Mouse (Mus musculus): ENCODE data around the gene Ankrd63. TPM values are rescaled to one million over a fixed set of nuclear protein-coding genes. Genes with fewer than 3 reads are reported as not detected.
A peak's percentile ranks its signal among the peaks of the same experiment; 100 is the strongest.

Gene Ankrd63
- total and polyA plus RNA-seq, 3 experiments, result 0.08 to 0.53 TPM; not detected in 1

- TF ChIP-seq MXI1 (IDR thresholded peaks at IDR 0.05; ENCODE audit: low read depth, low read length), result no peak
- no peak for TF ChIP-seq JUND (IDR thresholded peaks at IDR 0.05; ENCODE audit: low read depth, low read length)
- no peak for TF ChIP-seq CTCF (IDR thresholded peaks at IDR 0.05 in 2 of 3, conservative IDR thresholded peaks at IDR 0.05 in 1 of 3; ENCODE audit: control insufficient read depth in 1 of 3, insufficient read depth in 1 of 3, low read depth in 2 of 3, low read length in 3 of 3, poor library complexity in 1 of 3, severe bottlenecking in 1 of 3)
- peak; percentile 66 for TF ChIP-seq TCF12 (IDR thresholded peaks at IDR 0.05; ENCODE audit: low read depth, low read length)
- TF ChIP-seq SIN3A (IDR thresholded peaks at IDR 0.05; ENCODE audit: low read length), result no peak
- TF ChIP-seq ZMIZ1 (IDR thresholded peaks at IDR 0.05; ENCODE audit: low read depth, low read length), result no peak
Observed at GRCm38 (mm10) chr2:118661891-118662290, 41.9 kb downstream of the Ankrd63 start (continued).

GRCm38 (mm10) chr2:118659998-118660452 lies 43.7 kb downstream of the Ankrd63 start:
- peak overlapping the region; percentile 72 for H3K9ac ChIP-seq (ENCODE audit: control insufficient read depth, low read depth, low read length, poor library complexity, severe bottlenecking)
- no peaks in the 10 kb centered on the region for H3K9me3 ChIP-seq (replicated peaks; ENCODE audit: insufficient read depth, low read length)
- peak; percentile 93 for DNase-seq (ENCODE audit: low read depth, low spot score)
- peaks cover 15% of the 10 kb centered on the region for H3K79me2 ChIP-seq (ENCODE audit: control insufficient read depth, insufficient read depth, low read length, poor library complexity)
- H3K36me3 ChIP-seq (ENCODE audit: control insufficient read depth in 1 of 2, insufficient read depth in 2 of 2, low read length in 2 of 2), result peaks cover 0 to 36% of the 10 kb centered on the region in 2 experiments; a peak in 2 of 4 replicates
- H3K27me3 ChIP-seq (ENCODE audit: control insufficient read depth in 1 of 2, insufficient read depth in 2 of 2, low read length in 2 of 2), result no peaks in the 10 kb centered on the region
- H3K27ac ChIP-seq (ENCODE audit: control insufficient read depth, low read depth, low read length), result peak overlapping the region; percentile 99
- peaks cover 19 to 47% of the 10 kb centered on the region in 2 experiments for H3K4me1 ChIP-seq (ENCODE audit: control insufficient read depth in 1 of 2, insufficient read depth in 2 of 2, low read length in 2 of 2)
- peak overlapping the region; percentile 52 to 54 for H3K4me3 ChIP-seq (ENCODE audit: control insufficient read depth in 1 of 2, insufficient read depth in 1 of 2, low read depth in 2 of 2, low read length in 2 of 2)
- TF ChIP-seq UBTF (IDR thresholded peaks at IDR 0.05; ENCODE audit: borderline replicate concordance, insufficient read depth, low read depth, low read length) (no peak), TBP (IDR thresholded peaks at IDR 0.05; ENCODE audit: low read depth, low read length) (peak; percentile 62), POLR2AphosphoS2 (IDR thresholded peaks at IDR 0.05; ENCODE audit: low read length) (peak; percentile 71), RCOR1 (IDR thresholded peaks at IDR 0.05; ENCODE audit: low read depth, low read length) (no peak), USF2 (IDR thresholded peaks at IDR 0.05; ENCODE audit: borderline replicate concordance in 1 of 2, insufficient read depth in 1 of 2, low read depth in 1 of 2, low read length in 2 of 2) (peak; percentile 77 to 93), GABPA (IDR thresholded peaks at IDR 0.05; ENCODE audit: low read depth, low read length) (no peak), NELFE (IDR thresholded peaks at IDR 0.05; ENCODE audit: low read depth, low read length) (peak; percentile 67; the same call in 1 of the 2 replicates), USF1 (IDR thresholded peaks at IDR 0.05; ENCODE audit: low read depth, low read length) (peak; percentile 99), KAT2A (conservative IDR thresholded peaks at IDR 0.05; ENCODE audit: low read depth, low read length) (no peak), MXI1 (IDR thresholded peaks at IDR 0.05; ENCODE audit: low read depth, low read length) (no peak), ELF1 (IDR thresholded peaks at IDR 0.05; ENCODE audit: low read depth, low read length) (0 out of 2 replicates have a peak, but pooled peaks have one; percentile 36), BHLHE40 (IDR thresholded peaks at IDR 0.05; ENCODE audit: borderline replicate concordance, low read depth, low read length) (no peak; the same call in 1 of the 2 replicates), SIN3A (IDR thresholded peaks at IDR 0.05; ENCODE audit: low read length) (no peak; the same call in 1 of the 2 replicates), E2F4 (IDR thresholded peaks at IDR 0.05; ENCODE audit: borderline replicate concordance, low read depth, low read length) (no peak), MAFK (IDR thresholded peaks at IDR 0.05; ENCODE audit: borderline replicate concordance, low read depth, low read length) (no peak), MYB (IDR thresholded peaks at IDR 0.05; ENCODE audit: low read depth, low read length) (no peak; the same call in none of the 2 replicates), POLR2A (IDR thresholded peaks at IDR 0.05; ENCODE audit: control insufficient read depth in 1 of 2, insufficient read depth in 1 of 2, low read depth in 1 of 2, low read length in 2 of 2, poor library complexity in 1 of 2) (peak; percentile 43 to 86; a peak in 3 of 4 replicates), EP300 (IDR thresholded peaks at IDR 0.05; ENCODE audit: low read depth in 1 of 2, low read length in 2 of 2) (peak; percentile 65 to 67), ZNF384 (IDR thresholded peaks at IDR 0.05; ENCODE audit: low read depth, low read length) (no peak), GATA1 (IDR thresholded peaks at IDR 0.05; ENCODE audit: low read depth, low read length) (peak; percentile 58; the same call in 1 of the 2 replicates), HCFC1 (IDR thresholded peaks at IDR 0.05; ENCODE audit: low read depth, low read length) (0 out of 2 replicates have a peak, but pooled peaks have one; percentile 37), MAX (IDR thresholded peaks at IDR 0.05; ENCODE audit: low read length) (peak; percentile 85), CHD2 (IDR thresholded peaks at IDR 0.05; ENCODE audit: low read length) (no peak), CHD1 (IDR thresholded peaks at IDR 0.05; ENCODE audit: low read depth, low read length) (no peak), JUND (IDR thresholded peaks at IDR 0.05; ENCODE audit: low read depth, low read length) (no peak), ZMIZ1 (IDR thresholded peaks at IDR 0.05; ENCODE audit: low read depth, low read length) (peak; percentile 76), TCF12 (IDR thresholded peaks at IDR 0.05; ENCODE audit: low read depth, low read length) (peak; percentile 29; the same call in 1 of the 2 replicates), NRF1 (IDR thresholded peaks at IDR 0.05; ENCODE audit: insufficient read depth, low read depth, low read length, poor library complexity, severe bottlenecking) (no peak), TAL1 (IDR thresholded peaks at IDR 0.05; ENCODE audit: low read length) (no peak), MAZ (IDR thresholded peaks at IDR 0.05; ENCODE audit: low read depth, low read length) (no peak), RAD21 (IDR thresholded peaks at IDR 0.05; ENCODE audit: low read depth, low read length) (no peak), ETS1 (IDR thresholded peaks at IDR 0.05; ENCODE audit: low read depth, low read length) (peak; percentile 51), MEF2A (IDR thresholded peaks at IDR 0.05; ENCODE audit: extremely low read depth, insufficient replicate concordance, low read depth, low read length, poor library complexity, severe bottlenecking) (no peak)
